Mouse (Mus musculus): Measurements from ENCODE around the gene Zfp827. TPM values are rescaled to one million over a fixed set of nuclear protein-coding genes. Genes with fewer than 3 reads are reported as not detected.
A peak's percentile ranks its signal among the peaks of the same experiment; 100 is the strongest.

Gene Zfp827
- polyA plus RNA-seq, 1 experiment from 2014 or later: 5.5 TPM

GRCm38 (mm10) chr8:79077256-79077655 lies 49.0 kb downstream of the Zfp827 start:
- H3K4me1 ChIP-seq (replicated peaks; ENCODE audit: control insufficient read depth, insufficient read depth, low read length): peaks cover 15% of the 10 kb centered on the region; the same call in 1 of the 2 replicates
- ATAC-seq (ENCODE audit: low read depth): no peak
- H3K4me2 ChIP-seq (ENCODE audit: low read depth, low read length): no peak overlapping the region
- no peak overlapping the region for H3K4me3 ChIP-seq (ENCODE audit: low read length)
- no peak overlapping the region for H3K9ac ChIP-seq (ENCODE audit: low read length)
- H3K27me3 ChIP-seq (ENCODE audit: control insufficient read depth, insufficient read depth, low read depth, low read length): no peaks in the 10 kb centered on the region
- H3K27ac ChIP-seq (ENCODE audit: low read length): no peak overlapping the region
- H3K9me3 ChIP-seq (ENCODE audit: control insufficient read depth, low read length): no peaks in the 10 kb centered on the region
- WGBS: 61% methylated on average over 5 of the region's 5 CpGs
- peaks cover 7% of the 10 kb centered on the region; the same call in 1 of the 2 replicates for H3K36me3 ChIP-seq (ENCODE audit: control insufficient read depth, insufficient read depth, low read length)

DNA sequence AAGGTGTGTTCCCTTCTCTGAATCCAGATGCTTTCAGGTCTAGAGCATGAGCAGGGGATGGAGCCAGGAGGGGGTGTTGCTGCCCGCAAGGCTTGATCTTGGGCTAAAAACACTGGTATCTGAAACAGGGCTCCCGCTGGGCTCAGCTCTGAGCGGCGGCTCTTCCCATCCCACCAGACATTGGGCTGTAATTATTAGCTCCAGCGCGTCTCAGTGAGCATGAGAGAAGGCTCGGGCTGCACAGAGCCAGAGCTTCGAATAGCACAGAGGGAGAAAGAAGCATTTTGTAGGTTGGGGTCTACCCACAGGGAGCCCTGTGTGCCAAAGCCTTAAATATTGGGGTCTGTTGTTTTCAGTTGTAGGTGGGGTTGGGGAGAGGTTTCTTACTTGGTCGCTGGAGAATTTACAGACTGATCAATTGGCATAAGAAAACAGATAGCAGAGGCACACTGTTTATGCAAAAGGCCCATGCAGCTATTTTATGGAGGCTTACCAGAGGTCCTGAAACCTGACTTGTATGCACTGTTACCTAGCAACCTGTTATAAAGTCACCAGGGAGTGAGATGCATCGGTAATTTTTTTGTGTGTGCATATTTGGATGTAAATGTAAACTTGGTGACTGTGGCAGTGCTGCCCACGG lies 50.4 kb downstream of the Zfp827 start:
- no peak overlapping the region for H3K4me3 ChIP-seq (ENCODE audit: low read length)
- peaks cover 7% of the 10 kb centered on the region; the same call in 1 of the 2 replicates for H3K36me3 ChIP-seq (ENCODE audit: control insufficient read depth, insufficient read depth, low read length)
- H3K27ac ChIP-seq (ENCODE audit: low read length): no peak overlapping the region
- H3K9ac ChIP-seq (ENCODE audit: low read length): no peak overlapping the region
- no peak for ATAC-seq (ENCODE audit: low read depth)
- H3K27me3 ChIP-seq (ENCODE audit: control insufficient read depth, insufficient read depth, low read depth, low read length): no peaks in the 10 kb centered on the region
- peaks cover 27% of the 10 kb centered on the region for H3K4me1 ChIP-seq (replicated peaks; ENCODE audit: control insufficient read depth, insufficient read depth, low read length)
- no peak overlapping the region for H3K4me2 ChIP-seq (ENCODE audit: low read depth, low read length)
- 62% methylated on average over 11 of the region's 11 CpGs for WGBS
- H3K9me3 ChIP-seq (ENCODE audit: control insufficient read depth, low read length): no peaks in the 10 kb centered on the region

DNA sequence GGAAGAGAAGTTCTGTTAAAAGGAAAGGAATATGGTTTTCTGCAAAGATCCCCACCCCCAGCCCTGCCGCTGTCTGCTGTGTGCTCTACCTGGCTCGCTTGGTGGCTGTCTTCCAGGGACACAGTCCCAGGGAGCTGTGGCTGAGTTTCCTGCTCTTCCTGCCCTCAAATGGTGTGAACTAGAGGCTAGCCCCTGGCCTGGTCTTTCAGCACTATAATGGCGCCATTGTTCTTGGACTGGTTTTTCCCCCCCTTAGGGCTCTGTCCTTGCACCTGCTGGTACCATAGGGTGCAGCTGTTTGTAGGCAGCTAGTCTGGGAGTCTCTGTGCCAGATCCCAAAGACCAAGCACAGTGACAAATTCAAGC lies 50.9 kb downstream of the Zfp827 start:
- Histone ChIP-seq H3K4me3 (ENCODE audit: low read length) (no peak overlapping the region), H3K36me3 (ENCODE audit: control insufficient read depth, insufficient read depth, low read length) (peaks cover 7% of the 10 kb centered on the region; the same call in 1 of the 2 replicates), H3K27ac (ENCODE audit: low read length) (no peak overlapping the region), H3K9ac (ENCODE audit: low read length) (no peak overlapping the region), H3K9me3 (ENCODE audit: control insufficient read depth, low read length) (no peaks in the 10 kb centered on the region), H3K4me2 (ENCODE audit: low read depth, low read length) (no peak overlapping the region), H3K4me1 (replicated peaks; ENCODE audit: control insufficient read depth, insufficient read depth, low read length) (peaks cover 32% of the 10 kb centered on the region), H3K27me3 (ENCODE audit: control insufficient read depth, insufficient read depth, low read depth, low read length) (no peaks in the 10 kb centered on the region)
- 71% methylated on average over 3 of the region's 3 CpGs for WGBS
- no peak for ATAC-seq (ENCODE audit: low read depth)

GRCm38 (mm10) chr8:79080096-79080739 lies 52.0 kb downstream of the Zfp827 start:
- peaks cover 31% of the 10 kb centered on the region for H3K4me1 ChIP-seq (replicated peaks; ENCODE audit: control insufficient read depth, insufficient read depth, low read length)
- H3K4me2 ChIP-seq (ENCODE audit: low read depth, low read length): no peak overlapping the region
- H3K4me3 ChIP-seq (ENCODE audit: low read length): no peak overlapping the region
- no peaks in the 10 kb centered on the region for H3K27me3 ChIP-seq (ENCODE audit: control insufficient read depth, insufficient read depth, low read depth, low read length)
- H3K9ac ChIP-seq (ENCODE audit: low read length): no peak overlapping the region
- 57% methylated on average over 6 of the region's 6 CpGs for WGBS
- H3K27ac ChIP-seq (ENCODE audit: low read length): no peak overlapping the region
- H3K36me3 ChIP-seq (ENCODE audit: control insufficient read depth, insufficient read depth, low read length): peaks cover 4% of the 10 kb centered on the region; the same call in 1 of the 2 replicates
- ATAC-seq (ENCODE audit: low read depth): peak; percentile 49; the same call in 1 of the 2 replicates
- H3K9me3 ChIP-seq (ENCODE audit: control insufficient read depth, low read length): no peaks in the 10 kb centered on the region

DNA sequence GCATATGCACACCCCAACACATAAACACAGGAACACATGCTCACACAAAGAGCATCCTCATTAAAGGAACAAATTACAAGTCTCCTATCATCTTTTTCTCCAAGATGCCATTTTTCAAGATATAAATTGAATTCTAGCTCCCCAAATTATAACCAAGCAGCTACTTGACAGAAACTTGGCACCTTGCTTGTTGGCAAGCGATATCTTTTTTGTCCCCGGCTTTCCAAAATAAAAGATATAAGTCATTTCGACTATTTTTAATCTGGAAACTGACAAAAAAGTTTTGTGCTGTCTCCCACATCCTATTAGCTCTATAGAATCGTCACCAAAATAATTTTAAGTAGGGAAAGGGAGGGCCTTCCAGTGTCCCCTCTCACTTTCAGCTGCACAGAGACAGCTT lies 53.1 kb downstream of the Zfp827 start:
- Histone ChIP-seq H3K4me1 (replicated peaks; ENCODE audit: control insufficient read depth, insufficient read depth, low read length) (peaks cover 31% of the 10 kb centered on the region), H3K27me3 (ENCODE audit: control insufficient read depth, insufficient read depth, low read depth, low read length) (no peaks in the 10 kb centered on the region), H3K4me3 (ENCODE audit: low read length) (no peak overlapping the region), H3K4me2 (ENCODE audit: low read depth, low read length) (no peak overlapping the region), H3K36me3 (ENCODE audit: control insufficient read depth, insufficient read depth, low read length) (peaks cover under 1% of the 10 kb centered on the region; the same call in 1 of the 2 replicates), H3K27ac (ENCODE audit: low read length) (no peak overlapping the region), H3K9me3 (ENCODE audit: control insufficient read depth, low read length) (no peaks in the 10 kb centered on the region), H3K9ac (ENCODE audit: low read length) (no peak overlapping the region)
- no peak for ATAC-seq (ENCODE audit: low read depth)
- 52% methylated on average over 4 of the region's 4 CpGs for WGBS

GRCm38 (mm10) chr8:79081955-79082354 lies 53.7 kb downstream of the Zfp827 start:
- 70% methylated on average over 10 of the region's 10 CpGs for WGBS
- Histone ChIP-seq H3K9ac (ENCODE audit: low read length) (no peak overlapping the region), H3K27me3 (ENCODE audit: control insufficient read depth, insufficient read depth, low read depth, low read length) (no peaks in the 10 kb centered on the region), H3K27ac (ENCODE audit: low read length) (no peak overlapping the region), H3K4me3 (ENCODE audit: low read length) (no peak overlapping the region), H3K4me2 (ENCODE audit: low read depth, low read length) (no peak overlapping the region), H3K36me3 (ENCODE audit: control insufficient read depth, insufficient read depth, low read length) (no peaks in the 10 kb centered on the region), H3K4me1 (replicated peaks; ENCODE audit: control insufficient read depth, insufficient read depth, low read length) (peaks cover 31% of the 10 kb centered on the region), H3K9me3 (ENCODE audit: control insufficient read depth, low read length) (no peaks in the 10 kb centered on the region)
- no peak for ATAC-seq (ENCODE audit: low read depth)

- Histone ChIP-seq H3K36me3 (ENCODE audit: control insufficient read depth, insufficient read depth, low read length) (no peaks in the 10 kb centered on the region), H3K27ac (ENCODE audit: low read length) (peak overlapping the region; percentile 66), H3K4me3 (ENCODE audit: low read length) (no peak overlapping the region), H3K9me3 (ENCODE audit: control insufficient read depth, low read length) (no peaks in the 10 kb centered on the region), H3K27me3 (ENCODE audit: control insufficient read depth, insufficient read depth, low read depth, low read length) (no peaks in the 10 kb centered on the region), H3K4me1 (replicated peaks; ENCODE audit: control insufficient read depth, insufficient read depth, low read length) (peaks cover 27% of the 10 kb centered on the region), H3K9ac (ENCODE audit: low read length) (no peak overlapping the region), H3K4me2 (ENCODE audit: low read depth, low read length) (no peak overlapping the region)
- 54% methylated on average over 18 of the region's 18 CpGs for WGBS
- ATAC-seq (ENCODE audit: low read depth): peak; percentile 73
These were observed 55.5 kb downstream of the Zfp827 start for GRCm38 (mm10) chr8:79083461-79084358.

GRCm38 (mm10) chr8:79084359-79084820 lies 56.2 kb downstream of the Zfp827 start:
- Histone ChIP-seq H3K9me3 (ENCODE audit: control insufficient read depth, low read length) (no peaks in the 10 kb centered on the region), H3K4me1 (replicated peaks; ENCODE audit: control insufficient read depth, insufficient read depth, low read length) (peaks cover 27% of the 10 kb centered on the region), H3K27me3 (ENCODE audit: control insufficient read depth, insufficient read depth, low read depth, low read length) (no peaks in the 10 kb centered on the region), H3K36me3 (ENCODE audit: control insufficient read depth, insufficient read depth, low read length) (0 out of 2 replicates have a peak, but pooled peaks cover 2% of the 10 kb centered on the region), H3K9ac (ENCODE audit: low read length) (no peak overlapping the region), H3K4me2 (ENCODE audit: low read depth, low read length) (no peak overlapping the region), H3K27ac (ENCODE audit: low read length) (peak overlapping the region; percentile 66), H3K4me3 (ENCODE audit: low read length) (no peak overlapping the region)
- no peak for ATAC-seq (ENCODE audit: low read depth)
- 74% methylated on average over 3 of the region's 3 CpGs for WGBS

GRCm38 (mm10) chr8:79094422-79094821 lies 66.2 kb downstream of the Zfp827 start:
- peak; percentile 80 for ATAC-seq (ENCODE audit: low read depth)
- H3K9ac ChIP-seq (ENCODE audit: low read length): no peak overlapping the region
- no peak overlapping the region for H3K4me2 ChIP-seq (ENCODE audit: low read depth, low read length)
- no peaks in the 10 kb centered on the region for H3K4me1 ChIP-seq (replicated peaks; ENCODE audit: control insufficient read depth, insufficient read depth, low read length)
- no peak overlapping the region for H3K4me3 ChIP-seq (ENCODE audit: low read length)
- H3K36me3 ChIP-seq (ENCODE audit: control insufficient read depth, insufficient read depth, low read length): no peaks in the 10 kb centered on the region
- 77% methylated on average over 4 of the region's 4 CpGs for WGBS
- no peaks in the 10 kb centered on the region for H3K27me3 ChIP-seq (ENCODE audit: control insufficient read depth, insufficient read depth, low read depth, low read length)
- no peaks in the 10 kb centered on the region for H3K9me3 ChIP-seq (ENCODE audit: control insufficient read depth, low read length)
- H3K27ac ChIP-seq (ENCODE audit: low read length): 0 out of 2 replicates have a peak overlapping the region, but pooled peaks have one; percentile 34

All from lung, embryonic 16.5 days (tissue).